Mouse (Mus musculus) liver, adult 2 months (tissue): ENCODE results near the gene Evi5l.

Experiments used
- CTCF ChIP-seq: fragments of 200-500 bp; IDR thresholded peaks from 2 replicates; pipeline ENCODE4 v1.5.1; 2011; ENCODE audit warnings: low read depth, low read length, control low read depth
- POLR2A ChIP-seq: fragments of 200-500 bp; IDR thresholded peaks from 2 replicates; pipeline ENCODE4 v1.6.1; 2011; ENCODE audit warnings: low read length, control low read depth; ENCODE audit not compliant: insufficient read depth; ENCODE audit errors: extremely low read depth

- no peak for TF ChIP-seq CTCF
- TF ChIP-seq POLR2A, result no peak
Observed at GRCm38 (mm10) chr8:4216791-4217621, 50.6 kb downstream of the Evi5l start, which contains the start of gene Prr36.
